Mouse (Mus musculus) intestine, embryonic 16.5 days (tissue): ENCODE measurements around the gene Efna3. TPM values are rescaled to one million over a fixed set of nuclear protein-coding genes. Genes with fewer than 3 reads are reported as not detected.
A peak's percentile ranks its signal among the peaks of the same experiment; 100 is the strongest.

Experiments used
- ATAC-seq: fragments of 200-750 bp; cut with Nextera tagmentation; 2 replicates; pipeline ENCODE4 v1.8.0; 2017; ENCODE audit warnings: moderate TSS enrichment, moderate library complexity
- H3K27ac ChIP-seq: fragments of 300-500 bp; sonication (generic); 2 replicates; pipeline ENCODE4 v1.5.1; 2014; ENCODE audit warnings: mild to moderate bottlenecking, low read length
- H3K27me3 ChIP-seq: fragments of 300-500 bp; sonication (generic); replicated peaks from 2 replicates; pipeline ENCODE4 v1.6.1; 2014; ENCODE audit warnings: low read length, control low read depth, mixed read lengths; ENCODE audit not compliant: control insufficient read depth, insufficient read depth
- H3K36me3 ChIP-seq: fragments of 300-500 bp; sonication (generic); 2 replicates; pipeline ENCODE4 v1.6.1; 2014; ENCODE audit warnings: low read length, control low read depth; ENCODE audit not compliant: control insufficient read depth, insufficient read depth
- H3K4me1 ChIP-seq: fragments of 300-500 bp; sonication (generic); 2 replicates; pipeline ENCODE4 v1.6.1; 2014; ENCODE audit warnings: low read length, control low read depth, mixed read lengths; ENCODE audit not compliant: control insufficient read depth, insufficient read depth
- H3K4me2 ChIP-seq: fragments of 300-500 bp; sonication (generic); 2 replicates; pipeline ENCODE4 v1.6.1; 2014; ENCODE audit warnings: low read depth, low read length, control low read depth
- H3K4me3 ChIP-seq: fragments of 300-500 bp; sonication (generic); 2 replicates; pipeline ENCODE4 v1.5.1; 2014; ENCODE audit warnings: mild to moderate bottlenecking, low read length
- H3K9ac ChIP-seq: fragments of 300-500 bp; sonication (generic); 2 replicates; pipeline ENCODE4 v1.6.1; 2014; ENCODE audit warnings: low read depth, low read length
- H3K9me3 ChIP-seq: fragments of 300-500 bp; sonication (generic); 2 replicates; pipeline ENCODE4 v1.6.1; 2016; ENCODE audit warnings: low read length, control low read depth; ENCODE audit not compliant: control insufficient read depth
- WGBS: fragments of 180-500 bp; shearing (Covaris S2); extraction: QIAGEN DNeasy Blood & Tissue Kit; methylation state at CpG from one replicate; pipeline ENCODE4 v1.1.7; 2014; 5-methylcytosine and 5-hydroxymethylcytosine counted together
- polyA plus RNA-seq: library from polyadenylated mRNA; unstranded; fragments of >200 nt; fragmentation: Nextera tagmentation; extraction: Ambion mirVana; gene quantifications from 2 replicates; pipeline ENCODE4 v1.2.1, GENCODE M21; 2015

The Efna3 gene
- polyA plus RNA-seq, result 5.9 and 7.5 TPM in 2 replicates

DNA sequence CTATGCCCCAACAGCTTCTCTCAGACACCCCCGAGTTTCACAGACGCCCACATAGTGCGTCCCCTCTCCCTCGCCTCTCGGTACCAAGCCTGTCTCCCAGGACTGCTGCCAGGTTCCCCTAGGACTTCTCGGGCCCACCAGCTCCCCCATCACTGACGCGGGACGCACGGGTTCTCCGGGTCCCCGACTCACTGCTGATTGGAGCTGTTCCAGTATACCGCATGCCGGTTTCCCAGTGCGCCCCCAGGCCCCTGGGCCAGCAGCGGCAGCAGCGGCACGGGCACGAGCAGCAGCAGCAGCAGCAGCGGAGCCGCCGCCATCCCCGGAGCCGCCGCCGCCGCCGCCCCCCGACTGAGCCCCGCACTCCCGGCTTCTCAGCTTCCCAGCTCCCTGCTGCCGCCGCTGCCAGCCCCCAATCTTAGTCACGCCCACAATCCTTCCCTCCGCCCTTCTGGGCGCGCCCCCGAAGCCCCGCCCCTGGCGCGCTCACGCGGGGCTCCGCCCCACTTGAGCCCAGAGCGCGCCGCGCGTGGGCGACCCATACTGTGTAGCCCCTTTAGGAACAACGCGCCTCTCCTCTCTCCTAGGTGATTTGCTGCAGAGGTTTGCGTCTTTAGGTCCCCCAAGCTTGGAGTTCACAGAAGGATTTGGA, at the start of gene Efna3:
Gene Efna3, minus strand, starts transcription at position 452 of the 652 bp plus-strand sequence.
- ATAC-seq, result peak; percentile 46
- peaks cover 39% of the 10 kb centered on the region for H3K4me1 ChIP-seq
- H3K4me3 ChIP-seq, result peak within 1 kb of the TSS; percentile 64
- peak within 1 kb of the TSS; percentile 98 for H3K4me2 ChIP-seq
- H3K27me3 ChIP-seq, result peaks cover 30% of the 10 kb centered on the region; the same call in 1 of the 2 replicates
- no peak within 1 kb of the TSS for H3K27ac ChIP-seq
- H3K36me3 ChIP-seq, result no peaks in the 10 kb centered on the region
- H3K9me3 ChIP-seq, result no peaks in the 10 kb centered on the region
- under 1% methylated on average over 45 of the region's 53 CpGs for WGBS
- H3K9ac ChIP-seq, result peak within 1 kb of the TSS; percentile 70

DNA sequence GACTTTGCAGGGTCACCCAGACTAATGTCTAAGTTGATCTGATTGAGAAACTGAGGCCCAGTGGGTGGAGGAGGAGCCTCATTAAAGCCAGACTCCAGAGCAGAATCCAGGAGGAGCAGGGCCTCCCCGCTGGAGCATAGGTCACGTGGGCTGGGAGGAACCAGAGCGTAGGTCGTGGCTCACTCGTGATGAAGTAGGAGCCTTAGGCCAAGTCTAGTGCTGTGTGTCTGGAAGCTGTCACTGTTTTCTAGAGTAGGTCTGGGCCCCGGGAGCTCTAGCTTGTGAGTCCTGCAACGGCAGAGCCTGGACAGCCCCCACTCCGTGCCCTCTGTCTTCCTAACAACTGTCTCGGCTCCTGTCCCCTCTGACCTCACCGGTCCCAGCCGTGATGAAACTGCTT, 44.6 kb upstream of the Efna3 start:
- H3K4me3 ChIP-seq, result no peak overlapping the region; the same call in 1 of the 2 replicates
- peak; percentile 79 for ATAC-seq
- peak overlapping the region; percentile 27; the same call in 1 of the 2 replicates for H3K9ac ChIP-seq
- peaks cover 17% of the 10 kb centered on the region for H3K4me1 ChIP-seq
- H3K27me3 ChIP-seq, result no peaks in the 10 kb centered on the region
- WGBS, result 38% methylated on average over 11 of the region's 11 CpGs
- no peaks in the 10 kb centered on the region for H3K36me3 ChIP-seq
- 0 out of 2 replicates have a peak overlapping the region, but pooled peaks have one; percentile 31 for H3K4me2 ChIP-seq
- no peaks in the 10 kb centered on the region for H3K9me3 ChIP-seq
- H3K27ac ChIP-seq, result peak overlapping the region; percentile 55

DNA sequence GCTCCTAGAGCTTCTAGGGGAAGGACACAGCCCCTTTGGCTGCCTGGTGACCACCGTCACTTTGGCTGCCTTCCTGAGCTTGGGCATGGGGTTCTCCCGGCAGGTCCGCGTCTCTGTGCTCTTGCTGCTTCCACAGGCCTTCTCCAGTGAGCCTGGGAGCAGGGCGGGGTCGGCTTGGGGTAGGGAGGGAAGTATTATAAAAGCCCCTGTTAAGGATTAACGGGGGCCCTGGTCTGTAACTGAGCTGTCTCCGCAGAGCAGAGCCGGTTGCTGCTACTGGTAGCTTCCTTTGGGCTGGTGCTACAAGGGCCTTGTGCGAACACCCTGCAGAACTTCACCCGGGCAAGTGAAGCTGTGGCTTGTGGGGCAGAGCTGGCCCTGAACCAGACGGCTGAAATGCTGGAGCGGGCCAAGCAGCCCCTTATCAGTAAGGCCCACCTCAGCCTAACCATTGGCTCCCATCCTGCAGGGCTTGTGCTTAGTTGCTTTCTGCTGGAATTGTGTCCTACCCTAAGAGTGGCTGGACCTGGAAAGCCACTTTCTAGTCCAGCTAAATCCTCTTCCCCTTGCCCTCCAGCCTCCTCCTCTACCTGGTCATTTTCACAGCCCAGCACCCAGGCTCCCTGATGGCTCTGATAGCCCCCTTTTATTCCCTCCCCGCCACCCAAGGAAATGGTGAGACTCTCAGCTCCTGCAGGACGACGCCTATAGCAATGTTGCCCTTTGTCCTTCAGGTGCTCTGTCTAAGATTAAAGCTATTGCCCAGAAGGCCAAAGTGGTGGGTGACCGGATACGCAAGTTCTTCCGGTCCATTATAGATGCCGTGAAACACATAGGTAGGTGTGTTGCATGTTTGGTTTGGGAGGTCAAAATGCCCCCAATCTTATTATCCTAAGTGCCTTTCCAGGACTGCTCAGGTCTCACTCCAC, 43.0 kb upstream of the Efna3 start:
- peak; percentile 54 for ATAC-seq
- 48% methylated on average over 20 of the region's 20 CpGs for WGBS
- H3K27me3 ChIP-seq, result no peaks in the 10 kb centered on the region

DNA sequence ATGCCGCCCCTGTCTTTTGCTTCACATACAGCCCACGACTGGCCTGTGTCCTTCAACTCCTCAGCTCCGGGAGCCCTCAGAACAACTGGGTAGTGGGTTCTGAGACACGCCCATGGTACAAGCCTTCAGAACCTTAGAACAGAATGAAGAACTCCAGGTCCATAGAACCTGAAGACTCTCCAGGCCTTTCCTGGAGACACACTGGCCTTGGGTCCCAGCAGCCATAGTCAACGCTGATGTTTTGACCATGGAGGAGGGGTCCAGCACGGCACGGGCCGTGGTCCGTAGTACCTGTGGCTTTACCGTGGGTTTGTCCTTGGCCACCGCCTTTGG, 42.4 kb upstream of the Efna3 start, which contains the start of gene Dcst1:
Gene Dcst1, minus strand, starts transcription at position 101 of the 333 bp plus-strand sequence.
- 83% methylated on average over 11 of the region's 11 CpGs for WGBS
- no peaks in the 10 kb centered on the region for H3K27me3 ChIP-seq
- peaks cover 17% of the 10 kb centered on the region for H3K4me1 ChIP-seq
- H3K4me2 ChIP-seq, result peak within 1 kb of the TSS; percentile 31; the same call in 1 of the 2 replicates
- H3K27ac ChIP-seq, result peak within 1 kb of the TSS; percentile 81
- no peak for ATAC-seq
- H3K36me3 ChIP-seq, result no peaks in the 10 kb centered on the region
- peak within 1 kb of the TSS; percentile 6; the same call in 1 of the 2 replicates for H3K4me3 ChIP-seq
- no peaks in the 10 kb centered on the region for H3K9me3 ChIP-seq
- peak within 1 kb of the TSS; percentile 50 for H3K9ac ChIP-seq

More for the DNA sequence above, 43.0 kb upstream of the Efna3 start:
- Histone ChIP-seq H3K9me3 (no peaks in the 10 kb centered on the region), H3K4me3 (peak overlapping the region; percentile 6; the same call in 1 of the 2 replicates), H3K9ac (peak overlapping the region; percentile 50), H3K4me1 (peaks cover 17% of the 10 kb centered on the region), H3K27ac (peak overlapping the region; percentile 81), H3K4me2 (peak overlapping the region; percentile 31; the same call in 1 of the 2 replicates), H3K36me3 (no peaks in the 10 kb centered on the region)

DNA sequence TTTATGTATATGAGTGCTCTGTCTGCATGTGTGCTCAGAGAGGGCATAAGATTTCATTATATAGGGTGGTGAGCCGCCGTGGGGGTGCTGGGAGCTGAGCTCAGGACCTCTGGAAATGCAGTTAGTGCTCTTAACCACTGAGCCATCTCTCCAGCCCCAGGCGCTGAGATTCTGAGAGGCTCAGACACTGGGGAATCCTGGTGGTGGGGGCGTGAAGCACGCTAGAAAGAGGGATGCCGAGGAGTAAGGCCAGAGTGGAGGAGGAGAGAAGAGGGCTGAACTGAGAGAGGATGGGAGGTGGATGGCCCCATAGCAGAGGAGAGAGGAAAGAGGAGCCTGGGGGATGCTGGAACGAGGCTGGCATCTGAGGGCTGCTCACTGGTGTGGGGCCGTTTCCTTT, 41.9 kb upstream of the Efna3 start:
- Histone ChIP-seq H3K27ac (no peak overlapping the region), H3K9me3 (no peaks in the 10 kb centered on the region), H3K4me3 (no peak overlapping the region), H3K4me2 (no peak overlapping the region), H3K36me3 (no peaks in the 10 kb centered on the region), H3K4me1 (peaks cover 19% of the 10 kb centered on the region), H3K9ac (no peak overlapping the region), H3K27me3 (no peaks in the 10 kb centered on the region)
- no peak for ATAC-seq
- 74% methylated on average over 8 of the region's 8 CpGs for WGBS

DNA sequence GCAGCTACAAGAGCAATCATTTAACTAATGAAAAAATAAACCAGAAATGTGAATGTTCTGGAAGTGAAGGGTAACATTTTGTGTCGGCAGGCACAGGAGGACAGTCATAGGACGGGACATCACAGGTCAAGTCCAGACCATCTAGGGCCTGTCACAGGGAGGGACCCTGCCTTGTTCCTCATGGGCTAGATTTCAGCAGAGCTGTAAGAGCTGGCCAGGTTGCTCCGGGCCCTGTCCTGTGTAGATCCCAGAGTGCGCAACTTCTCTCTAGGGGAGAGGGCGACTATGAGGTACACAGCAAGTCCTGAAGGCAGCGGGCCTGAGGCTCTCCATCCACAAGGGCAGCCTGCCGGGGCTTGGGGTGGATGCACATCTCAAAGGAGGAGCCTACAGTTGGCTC, 38.9 kb upstream of the Efna3 start, which contains the start of gene Dcst2:
Gene Dcst2, plus strand, starts transcription at position 301 of the 400 bp plus-strand sequence.
- Histone ChIP-seq H3K27ac (no peak within 1 kb of the TSS), H3K27me3 (no peaks in the 10 kb centered on the region), H3K4me1 (peaks cover 10% of the 10 kb centered on the region), H3K4me2 (no peak within 1 kb of the TSS), H3K4me3 (no peak within 1 kb of the TSS), H3K36me3 (no peaks in the 10 kb centered on the region), H3K9me3 (no peaks in the 10 kb centered on the region), H3K9ac (no peak within 1 kb of the TSS)
- ATAC-seq, result no peak
- WGBS, result 83% methylated on average over 7 of the region's 7 CpGs

DNA sequence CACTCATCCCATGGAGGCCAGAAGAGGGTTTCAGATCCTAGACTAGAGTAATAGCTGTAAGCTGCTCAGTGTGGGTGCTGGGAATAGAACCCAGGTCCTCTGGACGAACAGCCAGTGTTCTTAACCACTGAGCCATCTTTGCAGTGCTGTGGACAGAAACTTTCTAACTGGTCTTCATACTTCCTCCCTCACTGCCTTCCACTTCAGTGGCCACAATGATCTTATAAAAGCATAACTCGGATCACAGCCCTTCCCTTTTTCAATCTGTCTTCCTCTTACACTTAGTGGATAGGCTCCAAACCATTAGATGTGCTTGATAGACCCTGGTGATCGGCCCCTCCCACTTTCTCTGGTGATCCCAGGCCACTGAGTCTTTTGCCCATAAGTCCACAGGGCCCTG, 37.5 kb upstream of the Efna3 start:
- Histone ChIP-seq H3K4me2 (no peak overlapping the region), H3K4me3 (no peak overlapping the region), H3K9ac (no peak overlapping the region), H3K27ac (no peak overlapping the region), H3K9me3 (no peaks in the 10 kb centered on the region), H3K27me3 (no peaks in the 10 kb centered on the region), H3K4me1 (peaks cover 10% of the 10 kb centered on the region), H3K36me3 (no peaks in the 10 kb centered on the region)
- WGBS, result 83% methylated on average over 3 of the region's 3 CpGs
- no peak for ATAC-seq

DNA sequence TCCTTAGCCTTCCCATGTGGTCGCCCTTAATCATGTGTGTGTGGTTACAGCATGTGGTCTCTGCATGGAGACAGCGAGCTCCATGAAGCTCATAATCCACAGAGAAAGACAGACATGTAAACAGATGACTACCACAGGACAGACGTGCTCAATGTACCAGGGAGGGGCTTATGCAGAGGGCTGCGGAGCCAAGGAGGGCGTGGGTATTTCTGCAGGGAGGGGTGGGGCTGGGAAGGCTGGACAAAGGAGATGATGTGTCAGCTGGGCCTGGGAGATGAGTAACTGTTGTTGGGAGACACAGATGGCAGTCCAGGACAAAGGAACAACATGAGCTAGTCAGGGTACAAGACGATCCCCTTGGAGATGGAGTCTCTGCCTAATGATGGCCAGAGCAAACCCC, 36.9 kb upstream of the Efna3 start:
- no peak overlapping the region for H3K9ac ChIP-seq
- no peaks in the 10 kb centered on the region for H3K36me3 ChIP-seq
- H3K4me3 ChIP-seq, result no peak overlapping the region
- H3K9me3 ChIP-seq, result no peaks in the 10 kb centered on the region
- WGBS, result 51% methylated on average over 6 of the region's 6 CpGs
- H3K27me3 ChIP-seq, result no peaks in the 10 kb centered on the region
- H3K4me1 ChIP-seq, result peaks cover 13% of the 10 kb centered on the region
- no peak overlapping the region for H3K27ac ChIP-seq
- no peak overlapping the region for H3K4me2 ChIP-seq
- ATAC-seq, result no peak

DNA sequence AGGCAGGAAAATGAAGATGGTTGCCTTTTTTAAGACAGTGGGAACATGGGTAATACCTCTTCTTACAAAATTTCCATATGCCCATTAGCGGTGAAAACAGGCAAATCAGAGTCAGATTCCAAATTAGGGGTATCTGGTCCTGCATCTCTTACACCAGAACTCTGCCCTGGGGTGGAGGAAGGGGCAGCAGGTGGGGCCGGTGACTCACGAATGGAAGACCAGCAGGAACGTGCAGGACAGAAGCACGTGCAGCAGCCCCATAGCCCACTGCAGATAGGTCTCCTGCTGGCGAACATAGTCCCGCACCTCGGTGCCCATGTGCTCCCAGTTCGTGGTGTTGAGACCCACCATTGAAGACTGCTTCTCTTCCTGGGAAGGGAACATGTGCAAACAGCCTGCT, 33.3 kb upstream of the Efna3 start:
- no peaks in the 10 kb centered on the region for H3K36me3 ChIP-seq
- no peak overlapping the region for H3K4me2 ChIP-seq
- H3K9ac ChIP-seq, result no peak overlapping the region
- 67% methylated on average over 9 of the region's 9 CpGs for WGBS
- no peak overlapping the region for H3K4me3 ChIP-seq
- H3K9me3 ChIP-seq, result no peaks in the 10 kb centered on the region
- peak overlapping the region; percentile 78; the same call in 1 of the 2 replicates for H3K27ac ChIP-seq
- no peaks in the 10 kb centered on the region for H3K27me3 ChIP-seq
- H3K4me1 ChIP-seq, result peaks cover 21% of the 10 kb centered on the region
- ATAC-seq, result no peak
